Mouse (Mus musculus): ENCODE results near the gene Pnpla8.
"Not testable (repeated sequence)": the region's sequence is repeated elsewhere in the genome, so short reads cannot be mapped to it uniquely, and the experiment has no call there.

DNA sequence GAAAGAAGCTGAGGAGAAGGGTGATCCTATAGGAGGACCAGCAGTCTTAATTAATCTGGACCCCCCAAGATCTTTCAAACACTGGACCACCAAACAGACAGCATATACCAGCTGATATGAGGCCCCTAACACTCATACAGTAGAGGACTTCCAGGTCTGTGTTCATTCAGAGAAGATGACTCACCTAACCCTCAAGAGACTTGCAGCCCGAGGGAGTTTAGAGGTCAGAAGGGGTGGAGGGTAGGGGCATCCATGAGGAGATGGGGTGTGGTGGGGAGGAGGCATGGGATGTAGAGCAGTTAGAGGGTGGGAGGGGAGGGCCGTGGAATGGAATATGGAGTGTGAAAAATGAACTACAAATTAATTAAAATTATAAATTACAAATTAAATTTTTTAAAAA lies 59.0 kb downstream of the Pnpla8 start:
- not testable (repeated sequence) for TF ChIP-seq CTCF (IDR thresholded peaks at IDR 0.05; ENCODE audit: extremely low read depth, insufficient read length, insufficient replicate concordance, low read depth, low read length); POLR2A (IDR thresholded peaks at IDR 0.05; ENCODE audit: low read depth, low read length)

All from small intestine, adult 2 months (tissue).